Mouse (Mus musculus) liver, embryonic 16.5 days (tissue): ENCODE results near the gene Slc2a13. TPM values are rescaled to one million over a fixed set of nuclear protein-coding genes. Genes with fewer than 3 reads are reported as not detected.
A peak's percentile ranks its signal among the peaks of the same experiment; 100 is the strongest.

Experiments used
- ATAC-seq: fragments of 200-750 bp; cut with Nextera tagmentation; 2 replicates; pipeline ENCODE4 v1.8.0; 2017; ENCODE audit warnings: low read depth, mild to moderate bottlenecking, moderate number of reproducible peaks, moderate library complexity
- H3K27ac ChIP-seq: fragments of 300-500 bp; sonication (generic); 2 replicates; pipeline ENCODE4 v1.5.1; 2014; ENCODE audit warnings: mild to moderate bottlenecking, low read length
- H3K27me3 ChIP-seq: fragments of 300-500 bp; sonication (generic); 2 replicates; pipeline ENCODE4 v1.6.1; 2014; ENCODE audit warnings: low read depth, low read length, mixed read lengths; ENCODE audit not compliant: control insufficient read depth, insufficient read depth
- H3K36me3 ChIP-seq: fragments of 300-500 bp; sonication (generic); 2 replicates; pipeline ENCODE4 v1.6.1; 2014; ENCODE audit warnings: mild to moderate bottlenecking; ENCODE audit not compliant: control insufficient read depth, insufficient read depth
- H3K4me1 ChIP-seq: fragments of 300-500 bp; sonication (generic); 2 replicates; pipeline ENCODE4 v1.6.1; 2014; ENCODE audit warnings: low read depth, low read length, mixed read lengths; ENCODE audit not compliant: control insufficient read depth
- H3K4me2 ChIP-seq: fragments of 300-500 bp; sonication (generic); 2 replicates; pipeline ENCODE4 v1.6.1; 2014; ENCODE audit warnings: low read depth, low read length, mixed read lengths
- H3K4me3 ChIP-seq: fragments of 300-500 bp; sonication (generic); 2 replicates; pipeline ENCODE4 v1.5.1; 2014; ENCODE audit warnings: low read depth, mild to moderate bottlenecking, low read length
- H3K9ac ChIP-seq: fragments of 300-500 bp; sonication (generic); 2 replicates; pipeline ENCODE4 v1.6.1; 2014; ENCODE audit warnings: low read depth, low read length
- H3K9me3 ChIP-seq: fragments of 300-500 bp; sonication (generic); replicated peaks from 2 replicates; pipeline ENCODE4 v1.6.1; 2016; ENCODE audit warnings: low read length; ENCODE audit not compliant: control insufficient read depth
- WGBS: fragments of 180-500 bp; shearing (Covaris S2); extraction: QIAGEN DNeasy Blood & Tissue Kit; methylation state at CpG from one replicate; pipeline ENCODE4 v1.1.7; 2014; ENCODE audit not compliant: insufficient replicate concordance; 5-methylcytosine and 5-hydroxymethylcytosine counted together
- polyA plus RNA-seq: library from polyadenylated mRNA; unstranded; fragments of >200 nt; fragmentation: Nextera tagmentation; extraction: Ambion mirVana; gene quantifications from 2 replicates; pipeline ENCODE4 v1.2.1, GENCODE M21; 2015

Gene Slc2a13
- polyA plus RNA-seq, 1 experiment from 2014 or later: 0.13 TPM

DNA sequence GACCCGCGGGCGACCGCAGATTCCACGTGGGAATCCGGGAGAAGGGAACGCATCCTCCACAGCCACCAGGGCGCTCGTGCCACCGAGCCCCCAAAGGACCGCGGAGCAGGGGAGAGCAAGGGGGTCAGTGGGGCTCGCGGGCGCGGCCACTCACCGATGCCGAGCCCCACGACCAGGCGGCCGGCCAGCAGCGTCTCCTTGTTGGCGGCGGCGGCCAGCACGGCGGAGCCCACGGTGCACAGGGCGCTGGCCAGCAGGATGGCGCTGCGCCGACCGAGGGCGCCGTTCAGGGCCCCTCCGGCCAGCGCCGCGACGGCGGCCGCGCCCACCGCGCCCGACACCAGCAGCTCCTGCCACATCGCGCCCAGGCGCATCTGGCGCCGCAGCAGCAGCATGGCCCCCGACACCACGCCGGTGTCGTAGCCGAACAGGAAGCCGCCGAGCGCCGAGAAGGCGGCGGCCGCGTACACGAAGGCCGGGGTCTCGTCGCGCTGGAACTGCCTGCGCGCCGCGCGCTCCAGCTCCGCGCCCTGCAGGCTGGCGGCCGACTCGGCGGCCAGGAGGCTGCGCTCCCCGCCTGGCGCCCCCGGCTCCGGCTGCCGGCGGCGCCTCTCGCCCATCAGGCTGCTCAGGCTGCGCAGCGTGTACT lies 516 bp downstream of the Slc2a13 start:
- H3K4me1 ChIP-seq: peaks cover 3% of the 10 kb centered on the region; the same call in 1 of the 2 replicates
- no peaks in the 10 kb centered on the region for H3K36me3 ChIP-seq
- peaks cover 35% of the 10 kb centered on the region for H3K27me3 ChIP-seq
- H3K4me2 ChIP-seq: peak overlapping the region; percentile 73
- ATAC-seq: peak; percentile 45
- no peak overlapping the region for H3K27ac ChIP-seq
- H3K9me3 ChIP-seq: no peaks in the 10 kb centered on the region
- WGBS: under 1% methylated on average over 81 of the region's 91 CpGs
- H3K4me3 ChIP-seq: peak overlapping the region; percentile 58
- no peak overlapping the region for H3K9ac ChIP-seq

DNA sequence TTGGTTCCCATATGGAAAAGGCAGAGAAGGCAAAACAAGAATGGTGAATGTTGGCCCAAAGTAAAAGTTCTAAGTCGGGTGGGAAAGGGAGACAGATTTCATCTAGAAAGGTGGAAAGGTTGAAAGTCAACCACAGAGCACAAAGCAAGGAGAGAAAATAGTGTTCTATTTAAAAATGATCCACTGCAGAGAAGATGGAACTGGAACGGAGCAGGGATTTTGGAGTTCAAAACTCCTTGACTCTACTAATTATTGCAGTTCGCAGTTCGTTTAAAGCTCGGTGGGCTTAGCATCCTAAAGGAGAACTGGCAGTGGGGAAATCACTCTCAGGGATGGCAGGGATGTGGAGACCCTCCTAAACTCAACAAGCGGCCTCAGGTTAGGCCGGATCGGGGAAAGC lies 1.1 kb downstream of the Slc2a13 start:
- Histone ChIP-seq H3K9ac (no peak overlapping the region), H3K4me1 (peaks cover 3% of the 10 kb centered on the region; the same call in 1 of the 2 replicates), H3K27ac (no peak overlapping the region), H3K36me3 (no peaks in the 10 kb centered on the region), H3K9me3 (no peaks in the 10 kb centered on the region), H3K4me2 (peak overlapping the region; percentile 73; the same call in 1 of the 2 replicates), H3K4me3 (peak overlapping the region; percentile 58; the same call in 1 of the 2 replicates), H3K27me3 (peaks cover 35% of the 10 kb centered on the region)
- WGBS: 11% methylated on average over 8 of the region's 8 CpGs
- no peak for ATAC-seq

- 67% methylated on average over 8 of the region's 8 CpGs for WGBS
- Histone ChIP-seq H3K4me3 (no peak overlapping the region), H3K4me1 (no peaks in the 10 kb centered on the region), H3K27ac (no peak overlapping the region), H3K27me3 (peaks cover 14% of the 10 kb centered on the region), H3K9me3 (no peaks in the 10 kb centered on the region), H3K4me2 (no peak overlapping the region), H3K9ac (no peak overlapping the region), H3K36me3 (no peaks in the 10 kb centered on the region)
- no peak for ATAC-seq
Observed at GRCm38 (mm10) chr15:91566784-91567183, 6.3 kb downstream of the Slc2a13 start.

- no peak overlapping the region for H3K4me3 ChIP-seq
- 71% methylated on average over 11 of the region's 11 CpGs for WGBS
- no peak for ATAC-seq
- no peak overlapping the region for H3K4me2 ChIP-seq
- H3K4me1 ChIP-seq: no peaks in the 10 kb centered on the region
- H3K27me3 ChIP-seq: no peaks in the 10 kb centered on the region
- no peak overlapping the region for H3K9ac ChIP-seq
- no peaks in the 10 kb centered on the region for H3K9me3 ChIP-seq
- no peak overlapping the region for H3K27ac ChIP-seq
- no peaks in the 10 kb centered on the region for H3K36me3 ChIP-seq
Observed at GRCm38 (mm10) chr15:91565025-91565605, 7.9 kb downstream of the Slc2a13 start.

DNA sequence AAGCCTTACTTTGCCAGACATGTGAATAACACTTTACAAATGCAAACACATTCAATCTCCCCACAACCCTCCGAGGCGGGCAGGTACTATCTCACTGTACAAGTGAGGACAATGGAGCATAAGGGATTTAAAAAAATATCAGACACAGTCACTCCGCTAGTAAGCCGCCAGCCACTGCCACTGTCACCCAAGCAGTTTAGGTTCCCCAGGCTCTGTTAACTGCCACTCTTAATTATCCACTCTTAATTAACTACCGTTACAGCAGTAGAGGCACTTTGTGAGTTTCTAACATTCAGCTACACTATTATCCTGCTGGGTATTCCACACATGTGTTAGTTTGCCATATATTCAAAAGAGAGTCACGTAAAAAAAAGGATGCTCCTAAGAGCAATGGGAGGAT lies 11.3 kb downstream of the Slc2a13 start:
- Histone ChIP-seq H3K27ac (no peak overlapping the region), H3K4me1 (no peaks in the 10 kb centered on the region), H3K9ac (no peak overlapping the region), H3K9me3 (no peaks in the 10 kb centered on the region), H3K36me3 (no peaks in the 10 kb centered on the region), H3K27me3 (no peaks in the 10 kb centered on the region), H3K4me3 (no peak overlapping the region), H3K4me2 (no peak overlapping the region)
- no peak for ATAC-seq
- WGBS: 71% methylated on average over 6 of the region's 6 CpGs

GRCm38 (mm10) chr15:91555336-91555736 lies 17.7 kb downstream of the Slc2a13 start:
- no peak overlapping the region for H3K4me2 ChIP-seq
- no peaks in the 10 kb centered on the region for H3K9me3 ChIP-seq
- H3K36me3 ChIP-seq: no peaks in the 10 kb centered on the region
- H3K9ac ChIP-seq: no peak overlapping the region
- no peak overlapping the region for H3K27ac ChIP-seq
- ATAC-seq: no peak
- no peak overlapping the region for H3K4me3 ChIP-seq
- WGBS: 73% methylated on average over 6 of the region's 6 CpGs
- H3K27me3 ChIP-seq: no peaks in the 10 kb centered on the region
- H3K4me1 ChIP-seq: no peaks in the 10 kb centered on the region

DNA sequence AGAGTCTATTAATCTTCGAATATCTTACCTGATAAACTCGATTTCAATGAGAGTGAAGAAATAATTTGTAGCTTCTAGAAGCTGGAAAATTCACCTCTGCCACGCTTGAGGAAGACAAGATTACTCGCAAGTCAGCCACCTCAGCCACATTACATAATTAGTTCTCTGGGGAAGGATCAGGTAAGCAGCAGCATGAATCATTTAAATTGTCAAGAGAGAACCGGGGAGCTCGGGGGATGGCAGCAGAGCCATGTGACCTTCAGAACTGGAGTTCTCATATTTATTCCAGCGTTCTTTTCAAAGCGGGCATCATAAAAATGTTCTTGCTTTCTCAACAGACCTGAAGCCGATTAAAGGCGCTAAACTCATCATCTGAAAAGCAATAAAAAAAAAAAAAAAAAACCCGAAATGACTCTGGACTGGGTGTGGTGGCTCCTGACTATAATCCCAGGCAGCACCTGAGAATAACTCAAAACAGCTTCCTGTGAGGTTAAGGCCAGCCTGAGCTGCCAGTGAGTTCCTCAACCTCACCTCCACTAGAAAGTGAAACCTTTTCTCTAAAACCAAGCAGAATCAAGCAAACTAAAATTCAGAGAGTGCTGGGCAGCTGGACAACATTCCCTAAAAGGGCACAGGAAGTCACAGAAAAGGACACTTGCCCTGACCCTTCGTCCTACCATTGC lies 24.3 kb downstream of the Slc2a13 start:
- no peaks in the 10 kb centered on the region for H3K27me3 ChIP-seq
- no peak overlapping the region for H3K4me2 ChIP-seq
- no peak overlapping the region for H3K4me3 ChIP-seq
- WGBS: 46% methylated on average over 12 of the region's 12 CpGs
- H3K27ac ChIP-seq: no peak overlapping the region
- no peaks in the 10 kb centered on the region for H3K4me1 ChIP-seq
- H3K9ac ChIP-seq: no peak overlapping the region
- no peaks in the 10 kb centered on the region for H3K9me3 ChIP-seq
- no peaks in the 10 kb centered on the region for H3K36me3 ChIP-seq
- no peak for ATAC-seq

DNA sequence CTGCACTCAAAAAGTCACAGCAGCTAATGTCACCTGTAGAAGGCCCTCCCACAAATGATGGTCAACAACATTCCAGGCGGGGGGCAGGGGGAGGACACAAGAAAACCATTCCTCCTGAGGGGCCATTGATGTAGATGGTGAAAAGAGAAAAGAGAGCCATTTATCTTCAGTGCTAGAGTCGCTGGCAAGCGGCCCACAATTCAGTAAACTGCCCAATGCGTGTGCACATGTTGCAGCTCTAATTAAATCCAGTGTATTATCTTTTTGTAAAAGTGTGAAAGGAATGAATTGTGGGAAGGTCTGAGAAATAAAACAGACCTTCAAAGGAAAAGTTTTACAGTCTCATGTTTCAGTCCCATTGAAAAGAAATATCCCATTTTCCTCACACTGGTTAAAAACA lies 28.5 kb downstream of the Slc2a13 start:
- no peaks in the 10 kb centered on the region for H3K36me3 ChIP-seq
- no peaks in the 10 kb centered on the region for H3K4me1 ChIP-seq
- 59% methylated on average over 4 of the region's 4 CpGs for WGBS
- H3K27ac ChIP-seq: no peak overlapping the region
- no peak overlapping the region for H3K9ac ChIP-seq
- H3K27me3 ChIP-seq: no peaks in the 10 kb centered on the region
- H3K9me3 ChIP-seq: no peaks in the 10 kb centered on the region
- H3K4me3 ChIP-seq: no peak overlapping the region
- H3K4me2 ChIP-seq: no peak overlapping the region
- ATAC-seq: no peak

- H3K27me3 ChIP-seq: no peaks in the 10 kb centered on the region
- no peaks in the 10 kb centered on the region for H3K4me1 ChIP-seq
- H3K4me3 ChIP-seq: no peak overlapping the region
- H3K9me3 ChIP-seq: no peaks in the 10 kb centered on the region
- H3K36me3 ChIP-seq: no peaks in the 10 kb centered on the region
- H3K27ac ChIP-seq: no peak overlapping the region
- no peak overlapping the region for H3K4me2 ChIP-seq
- ATAC-seq: no peak
- no peak overlapping the region for H3K9ac ChIP-seq
Observed at GRCm38 (mm10) chr15:91538439-91538838, 34.6 kb downstream of the Slc2a13 start.
